Mouse (Mus musculus) megakaryocyte, adult 5-6 weeks (primary cell): ENCODE results near the gene Plcl1. TPM values are rescaled to one million over a fixed set of nuclear protein-coding genes. Genes with fewer than 3 reads are reported as not detected.

ENCODE experiments used
- ATAC-seq: 2 replicates; pipeline ENCODE4 v1.8.0; 2016; ENCODE audit warnings: mild to moderate bottlenecking, inconsistent platforms; ENCODE audit not compliant: poor library complexity, severe bottlenecking
- total RNA-seq, 2 experiments: library from RNA; stranded (forward) in 1 of 2; stranded (reverse) in 1 of 2; fragments of 153-499, 151-499 nt in 1 of 2; fragments of 221-1000, 200-1000 nt in 1 of 2; gene quantifications; 2 replicates each; pipeline versions ENCODE4 v1.2.3 to v1.2.4; 2015 to 2017

The Plcl1 gene
- total RNA-seq, 2 experiments from 2014 or later, result 0.62 to 1.0 TPM

- no peak for ATAC-seq
These were observed 111.5 kb downstream of the Plcl1 start for GRCm38 (mm10) chr1:55517182-55517581.

- no peak for ATAC-seq
These were observed 118.2 kb downstream of the Plcl1 start for GRCm38 (mm10) chr1:55523966-55524365.

GRCm38 (mm10) chr1:55525100-55525499 is 119.4 kb downstream of the Plcl1 start:
- ATAC-seq, result peak; percentile 90

GRCm38 (mm10) chr1:55525748-55526147 is 120.0 kb downstream of the Plcl1 start:
- ATAC-seq, result no peak

GRCm38 (mm10) chr1:55528547-55529304 is 123.0 kb downstream of the Plcl1 start:
- ATAC-seq, result peak; percentile 20; the same call in 1 of the 2 replicates

- ATAC-seq, result no peak
These were observed 128.1 kb downstream of the Plcl1 start for GRCm38 (mm10) chr1:55533823-55534222.

- no peak for ATAC-seq
These were observed 148.7 kb downstream of the Plcl1 start for GRCm38 (mm10) chr1:55554405-55554804.

GRCm38 (mm10) chr1:55557960-55558359 is 152.2 kb downstream of the Plcl1 start:
- no peak for ATAC-seq

GRCm38 (mm10) chr1:55558409-55558808 is 152.7 kb downstream of the Plcl1 start:
- ATAC-seq, result no peak

- ATAC-seq, result no peak
These were observed 154.3 kb downstream of the Plcl1 start for GRCm38 (mm10) chr1:55559998-55560397.

GRCm38 (mm10) chr1:55565933-55566332 is 160.2 kb downstream of the Plcl1 start:
- no peak for ATAC-seq

- ATAC-seq, result no peak
These were observed 162.2 kb downstream of the Plcl1 start for GRCm38 (mm10) chr1:55567801-55568360.

- ATAC-seq, result no peak
These were observed 164.5 kb downstream of the Plcl1 start for GRCm38 (mm10) chr1:55570225-55570624.

- ATAC-seq, result no peak
These were observed 165.7 kb downstream of the Plcl1 start for GRCm38 (mm10) chr1:55571399-55571798.

- ATAC-seq, result no peak
These were observed 166.5 kb downstream of the Plcl1 start for GRCm38 (mm10) chr1:55572202-55572601.

GRCm38 (mm10) chr1:55572664-55573063 is 166.9 kb downstream of the Plcl1 start:
- no peak for ATAC-seq

- ATAC-seq, result no peak
These were observed 170.2 kb downstream of the Plcl1 start for GRCm38 (mm10) chr1:55575916-55576315.

GRCm38 (mm10) chr1:55581752-55582151 is 176.0 kb downstream of the Plcl1 start:
- ATAC-seq, result no peak

- no peak for ATAC-seq
These were observed 179.7 kb downstream of the Plcl1 start for GRCm38 (mm10) chr1:55585441-55585840.

- ATAC-seq, result no peak
These were observed 182.4 kb downstream of the Plcl1 start for GRCm38 (mm10) chr1:55588090-55588489.

GRCm38 (mm10) chr1:55590047-55590446 is 184.3 kb downstream of the Plcl1 start:
- no peak for ATAC-seq

GRCm38 (mm10) chr1:55600496-55600895 is 194.8 kb downstream of the Plcl1 start:
- no peak for ATAC-seq
